Mouse (Mus musculus): ENCODE data around the gene Tmem208. TPM values are rescaled to one million over a fixed set of nuclear protein-coding genes. Genes with fewer than 3 reads are reported as not detected.

Gene Tmem208
- 3.2 TPM for polyA plus RNA-seq (2014; fragmentation: Illumina TruSeq; extraction: RNeasy Lipid Tissue Mini Kit (QIAGEN cat#74804))

DNA sequence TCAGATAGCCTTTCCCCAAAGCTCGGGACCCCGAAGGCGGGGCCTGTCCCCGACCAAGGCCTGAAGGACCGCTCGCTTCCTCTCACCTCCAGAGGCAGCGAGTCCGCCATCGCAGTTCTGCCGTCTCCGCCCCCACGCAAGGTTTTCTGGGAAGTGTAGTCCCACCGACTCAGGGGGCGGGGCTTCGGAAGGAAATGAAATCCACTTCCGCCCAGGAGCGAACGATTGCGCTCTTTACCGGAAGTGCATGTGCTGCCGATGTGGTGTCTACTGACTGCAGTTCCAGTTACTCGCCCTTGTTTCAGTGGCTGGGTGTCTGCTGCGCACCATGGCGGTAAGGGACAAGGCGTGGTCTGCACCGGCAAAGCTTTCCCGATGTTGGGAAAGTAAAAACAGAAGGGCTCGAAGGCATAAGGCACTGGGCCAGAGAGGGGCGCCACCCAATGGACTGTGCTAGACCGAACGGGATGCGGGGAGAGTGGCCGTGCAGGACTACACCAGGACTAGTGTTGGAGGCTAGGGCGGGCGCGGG, at the start of gene Tmem208, which contains the start of gene Lrrc29:
Gene Tmem208, plus strand, starts transcription at position 214 of the 532 bp plus-strand sequence.
Gene Lrrc29, minus strand, starts transcription at position 138 of the 532 bp plus-strand sequence.

DNA sequence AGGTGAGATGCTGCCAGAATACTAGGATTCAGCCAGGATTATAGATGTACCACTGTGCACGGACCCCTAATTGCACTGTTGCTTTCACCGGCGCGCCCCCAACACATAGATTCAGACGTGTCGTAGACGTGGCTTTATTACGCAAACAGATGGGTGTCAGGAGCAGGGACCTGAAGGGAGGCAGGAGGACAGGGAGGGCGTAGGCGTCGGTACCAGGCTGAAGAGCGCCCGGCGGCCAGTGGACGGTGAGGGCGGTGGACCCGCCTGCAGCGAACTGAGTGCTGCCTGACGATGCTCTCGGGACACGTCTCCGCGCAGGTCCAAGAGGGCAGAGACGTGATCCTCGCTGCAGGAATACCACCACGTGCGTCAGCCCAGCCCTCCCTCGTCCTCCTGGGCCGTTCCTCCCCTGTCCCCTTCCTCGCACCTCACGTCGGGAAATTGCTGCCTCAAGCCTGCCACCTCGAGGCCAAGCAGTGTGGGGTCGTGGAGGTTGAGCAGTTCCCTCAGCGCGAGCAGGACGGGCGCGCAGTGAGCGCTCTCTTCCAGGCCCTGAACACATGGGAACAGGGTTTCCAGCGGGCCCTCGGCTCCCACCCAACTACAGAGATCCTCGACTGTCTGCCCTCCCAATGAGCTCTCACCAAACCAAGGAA, 36.2 kb upstream of the Tmem208 start, which contains the start of gene 4931428F04Rik:
Gene 4931428F04Rik, minus strand, starts transcription at position 60 of the 656 bp plus-strand sequence.

DNA sequence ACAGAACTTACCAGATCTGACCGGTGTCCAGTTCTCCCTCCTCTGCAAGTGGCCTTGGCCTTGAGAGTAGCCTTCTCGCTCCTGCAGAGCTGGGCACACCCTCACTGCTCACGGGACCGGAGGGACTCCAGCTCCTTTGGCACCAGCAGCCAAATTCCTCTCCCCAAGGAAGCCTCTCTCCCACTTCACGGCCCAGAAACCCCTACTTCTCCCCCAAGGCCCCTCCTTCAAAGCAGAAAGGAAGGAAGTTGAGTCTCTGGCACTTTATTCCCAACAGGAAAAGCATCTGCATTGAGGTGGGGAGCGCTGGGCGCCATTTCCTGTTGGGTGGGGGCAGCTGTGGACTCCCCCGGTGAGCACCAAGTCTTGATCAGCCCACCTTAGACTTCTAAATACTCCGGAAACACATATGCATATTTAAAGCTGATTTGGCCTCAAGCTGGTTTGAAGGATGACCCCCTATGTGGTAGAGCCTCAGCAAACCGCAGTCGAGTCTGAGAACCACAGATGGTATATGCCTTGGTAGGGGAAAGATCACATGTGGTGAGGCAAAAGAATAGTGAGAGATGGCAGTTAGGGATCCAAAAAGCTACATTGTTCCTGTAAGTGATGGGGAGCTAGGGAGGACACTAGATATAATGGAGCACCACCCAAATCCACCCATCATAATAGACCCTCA, 30.1 kb upstream of the Tmem208 start, which contains the start of gene Exoc3l:
Gene Exoc3l, minus strand, starts transcription at position 207 of the 679 bp plus-strand sequence.

DNA sequence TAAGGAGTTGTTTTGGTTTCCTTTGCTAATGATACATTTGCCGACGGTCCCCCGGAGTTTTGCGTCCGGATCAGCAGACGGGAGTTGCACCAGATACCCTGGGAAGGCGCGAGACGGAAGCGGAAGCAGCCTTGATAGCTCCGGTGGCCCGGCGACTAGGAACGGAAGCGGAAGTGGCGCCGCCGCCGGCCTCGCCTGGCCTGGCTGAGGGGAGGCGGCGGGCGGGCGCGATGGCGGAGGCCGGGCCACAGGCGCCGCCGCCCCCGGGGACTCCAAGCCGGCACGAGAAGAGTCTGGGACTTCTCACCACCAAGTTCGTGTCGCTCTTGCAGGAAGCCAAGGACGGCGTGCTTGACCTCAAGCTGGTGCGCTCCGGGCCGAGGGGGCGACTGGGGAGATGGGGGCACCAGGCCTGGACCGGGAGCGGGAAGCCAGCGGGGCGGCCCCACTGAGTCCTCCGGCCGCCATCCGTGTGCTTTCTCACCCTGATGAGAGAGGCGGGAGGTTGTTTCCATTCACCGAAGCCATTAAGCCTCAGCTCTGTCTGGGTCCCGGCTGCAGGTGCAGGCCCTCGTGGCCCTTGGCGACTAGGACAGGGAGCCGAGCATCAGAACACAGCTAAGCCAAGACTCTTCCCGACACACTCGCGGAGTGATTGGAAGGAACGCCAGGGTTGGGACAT, 28.5 kb upstream of the Tmem208 start, which contains the start of gene E2f4:
Gene E2f4, plus strand, starts transcription at position 153 of the 682 bp plus-strand sequence.

DNA sequence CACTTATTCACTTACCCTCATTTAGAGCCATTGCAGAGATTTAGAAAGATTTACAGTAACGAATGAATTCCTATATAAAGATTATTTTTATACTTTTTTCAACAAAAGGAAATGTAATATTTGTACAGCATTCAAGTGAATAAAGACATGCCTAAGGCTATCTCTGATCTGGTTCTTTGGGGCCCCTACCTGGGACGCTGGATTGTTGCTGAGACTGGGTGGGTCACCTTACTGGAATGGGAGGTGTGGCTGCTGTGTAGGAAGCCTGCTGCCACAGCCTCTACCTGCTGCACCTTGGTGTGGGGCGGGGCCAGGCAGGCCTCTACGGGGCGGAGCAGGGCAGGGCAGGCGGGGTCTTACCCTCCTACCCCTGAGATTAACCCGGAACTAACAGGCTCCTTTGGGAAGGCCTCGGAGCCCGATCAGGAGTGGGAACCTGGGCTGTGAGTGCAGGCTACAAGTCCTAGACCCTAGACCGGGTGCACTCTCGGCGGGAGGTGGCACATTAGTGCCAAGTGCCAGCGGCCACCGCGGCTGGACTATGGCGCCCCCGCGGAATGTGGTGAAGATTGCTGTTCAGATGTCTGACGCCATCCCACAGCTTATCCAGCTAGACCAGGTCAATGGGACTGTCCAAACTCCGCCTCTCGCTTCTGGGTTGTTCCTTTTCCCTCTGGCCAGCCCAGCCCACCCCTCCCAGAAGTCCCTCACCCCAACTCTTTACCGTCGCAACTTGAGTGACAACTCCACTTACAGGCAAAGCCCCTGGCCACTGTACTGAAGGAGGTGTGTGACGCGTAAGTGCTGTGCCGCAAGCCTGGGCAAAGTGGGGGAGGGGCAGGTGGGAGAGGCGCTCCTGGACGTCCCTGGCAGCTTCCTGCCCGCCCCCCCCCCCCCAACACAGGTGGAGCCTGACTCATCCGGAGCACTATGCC, 20.7 kb upstream of the Tmem208 start, which contains the start of gene Elmo3:
Gene Elmo3, plus strand, starts transcription at position 391 of the 935 bp plus-strand sequence.

DNA sequence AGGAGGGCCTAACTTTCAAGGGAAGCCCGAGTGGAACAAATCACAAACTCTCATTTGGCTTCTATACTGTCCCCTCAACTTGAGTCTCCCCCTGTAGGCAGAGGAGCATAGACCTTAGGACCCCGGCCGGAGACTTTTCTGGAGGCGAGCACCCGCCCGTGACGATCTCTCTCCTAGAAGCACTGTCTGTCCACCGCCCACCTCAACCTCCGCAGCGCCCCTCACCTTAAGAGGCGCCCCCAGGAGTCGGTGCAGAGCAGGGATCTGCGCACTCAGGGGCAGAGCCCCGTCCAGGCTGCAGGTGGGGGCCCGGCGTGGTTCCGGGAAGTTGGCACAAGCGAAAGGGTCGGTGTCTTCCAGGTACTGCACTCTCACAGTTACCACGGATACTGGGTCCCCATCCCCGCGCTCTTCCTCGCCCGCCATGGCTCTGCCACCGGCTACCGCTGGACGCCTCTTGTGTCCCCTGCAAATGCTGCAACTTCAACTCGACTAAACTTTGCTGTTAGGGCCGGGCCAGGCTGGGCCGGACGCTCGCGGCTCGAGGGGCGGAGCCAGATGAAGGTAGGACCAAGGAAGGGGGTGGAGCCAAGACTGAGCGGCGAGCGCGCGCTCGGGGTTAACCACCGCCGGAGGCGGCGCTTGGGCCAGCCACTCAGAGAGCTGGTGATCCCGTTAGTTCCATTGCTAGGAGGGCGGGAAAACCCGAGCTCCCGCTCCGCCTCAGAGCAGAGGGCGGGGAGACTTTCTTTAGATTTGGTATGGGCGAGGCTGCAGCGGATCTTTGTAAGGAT, 21.5 kb downstream of the Tmem208 start, which contains the start of gene Fhod1:
Gene Fhod1, minus strand, starts transcription at position 526 of the 794 bp plus-strand sequence.

DNA sequence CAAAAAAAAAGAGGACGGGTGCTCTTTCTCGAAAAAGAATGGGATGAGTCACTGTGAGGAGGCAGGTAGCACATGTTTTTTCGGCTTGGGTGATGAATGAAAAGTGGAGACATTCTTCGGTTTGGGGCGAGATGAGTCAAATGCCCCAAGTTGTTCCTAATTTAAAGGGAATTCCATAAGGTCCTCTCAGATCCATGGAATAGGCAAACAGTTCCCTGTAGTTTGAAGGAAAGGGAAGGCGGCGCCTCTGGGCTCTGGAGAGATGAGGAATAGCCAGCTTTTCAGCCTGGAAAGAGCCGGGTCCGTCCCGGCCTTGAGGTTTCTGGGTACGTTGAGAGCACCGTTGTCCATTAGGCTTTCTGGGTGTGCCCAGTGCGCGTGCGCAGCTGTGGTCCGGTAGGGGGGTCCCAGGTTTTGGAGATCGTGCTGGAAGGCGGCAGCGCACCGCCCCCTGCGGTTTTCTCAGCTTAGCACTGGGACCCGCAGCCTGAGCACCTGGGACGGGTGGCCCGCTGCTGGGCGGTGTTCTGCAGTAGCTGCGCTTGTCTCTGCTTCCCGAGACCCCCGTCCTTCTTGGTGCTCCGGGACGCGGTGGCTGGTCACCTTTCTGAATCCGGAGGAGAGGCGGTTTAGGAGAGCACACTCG, 22.4 kb downstream of the Tmem208 start, which contains the start of gene Slc9a5:
Gene Slc9a5, plus strand, starts transcription at position 394 of the 646 bp plus-strand sequence.

DNA sequence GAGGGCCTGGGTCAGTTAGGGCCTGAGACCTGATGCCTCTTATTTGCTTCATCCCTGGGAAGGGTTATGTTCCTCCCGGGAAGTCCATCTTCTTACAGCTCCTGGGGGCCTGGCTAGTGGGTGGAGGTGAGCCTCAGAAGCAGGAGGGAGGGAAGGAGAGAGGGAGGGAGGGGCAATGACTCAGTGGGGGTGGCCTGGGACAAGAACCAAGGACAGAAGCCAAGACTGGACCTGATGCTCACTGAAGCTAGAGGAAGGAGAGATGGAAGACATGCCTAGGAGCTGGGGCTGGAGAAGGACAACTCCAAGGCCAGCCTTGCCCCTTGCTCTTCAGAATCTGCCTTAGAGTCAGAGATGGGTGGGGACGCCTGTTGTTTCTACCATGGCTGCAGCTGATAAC, 46.9 kb downstream of the Tmem208 start, which contains the start of gene Plekhg4:
Gene Plekhg4, plus strand, starts transcription at position 243 of the 400 bp plus-strand sequence.

Other genes starting within 250 kb of the Tmem208 start
- not detected for gene Ces3b, start 242.6 kb upstream of the Tmem208 start, polyA plus RNA-seq (2014; fragmentation: Illumina TruSeq; extraction: RNeasy Lipid Tissue Mini Kit (QIAGEN cat#74804))
- gene Ces4a, start 194.6 kb upstream of the Tmem208 start, polyA plus RNA-seq (2014; fragmentation: Illumina TruSeq; extraction: RNeasy Lipid Tissue Mini Kit (QIAGEN cat#74804)) = not detected
- gene Cbfb, start 155.7 kb upstream of the Tmem208 start, polyA plus RNA-seq (2014; fragmentation: Illumina TruSeq; extraction: RNeasy Lipid Tissue Mini Kit (QIAGEN cat#74804)) = 456 TPM
- gene D230025D16Rik, start 101.2 kb upstream of the Tmem208 start, polyA plus RNA-seq (2014; fragmentation: Illumina TruSeq; extraction: RNeasy Lipid Tissue Mini Kit (QIAGEN cat#74804)) = 67.4 TPM
- 5.4 TPM for gene B3gnt9, start 71.2 kb upstream of the Tmem208 start, polyA plus RNA-seq (2014; fragmentation: Illumina TruSeq; extraction: RNeasy Lipid Tissue Mini Kit (QIAGEN cat#74804))
- gene Tradd, start 61.7 kb upstream of the Tmem208 start, polyA plus RNA-seq (2014; fragmentation: Illumina TruSeq; extraction: RNeasy Lipid Tissue Mini Kit (QIAGEN cat#74804)) = 0.60 TPM
- not detected for gene Fbxl8, start 61.7 kb upstream of the Tmem208 start, polyA plus RNA-seq (2014; fragmentation: Illumina TruSeq; extraction: RNeasy Lipid Tissue Mini Kit (QIAGEN cat#74804))
- gene Hsf4, start 56.6 kb upstream of the Tmem208 start, polyA plus RNA-seq (2014; fragmentation: Illumina TruSeq; extraction: RNeasy Lipid Tissue Mini Kit (QIAGEN cat#74804)) = not detected
- not detected for gene Nol3, start 50.2 kb upstream of the Tmem208 start, polyA plus RNA-seq (2014; fragmentation: Illumina TruSeq; extraction: RNeasy Lipid Tissue Mini Kit (QIAGEN cat#74804))
- 1.3 TPM for gene 4931428F04Rik, start 36.5 kb upstream of the Tmem208 start, polyA plus RNA-seq (2014; fragmentation: Illumina TruSeq; extraction: RNeasy Lipid Tissue Mini Kit (QIAGEN cat#74804))
- 0.40 TPM for gene Exoc3l, start 30.3 kb upstream of the Tmem208 start, polyA plus RNA-seq (2014; fragmentation: Illumina TruSeq; extraction: RNeasy Lipid Tissue Mini Kit (QIAGEN cat#74804))
- 3.7 TPM for gene E2f4, start 28.7 kb upstream of the Tmem208 start, polyA plus RNA-seq (2014; fragmentation: Illumina TruSeq; extraction: RNeasy Lipid Tissue Mini Kit (QIAGEN cat#74804))
- 0.63 TPM for gene Elmo3, start 20.8 kb upstream of the Tmem208 start, polyA plus RNA-seq (2014; fragmentation: Illumina TruSeq; extraction: RNeasy Lipid Tissue Mini Kit (QIAGEN cat#74804))
- not detected for gene Lrrc29, start 76 bp upstream of the Tmem208 start, polyA plus RNA-seq (2014; fragmentation: Illumina TruSeq; extraction: RNeasy Lipid Tissue Mini Kit (QIAGEN cat#74804))
- gene Fhod1, start 21.6 kb downstream of the Tmem208 start, polyA plus RNA-seq (2014; fragmentation: Illumina TruSeq; extraction: RNeasy Lipid Tissue Mini Kit (QIAGEN cat#74804)) = 0.26 TPM
- gene Slc9a5, start 22.5 kb downstream of the Tmem208 start, polyA plus RNA-seq (2014; fragmentation: Illumina TruSeq; extraction: RNeasy Lipid Tissue Mini Kit (QIAGEN cat#74804)) = not detected
- gene Plekhg4, start 46.9 kb downstream of the Tmem208 start, polyA plus RNA-seq (2014; fragmentation: Illumina TruSeq; extraction: RNeasy Lipid Tissue Mini Kit (QIAGEN cat#74804)) = 0.37 TPM
- gene Kctd19, start 87.1 kb downstream of the Tmem208 start, polyA plus RNA-seq (2014; fragmentation: Illumina TruSeq; extraction: RNeasy Lipid Tissue Mini Kit (QIAGEN cat#74804)) = not detected
- gene Lrrc36, start 87.2 kb downstream of the Tmem208 start, polyA plus RNA-seq (2014; fragmentation: Illumina TruSeq; extraction: RNeasy Lipid Tissue Mini Kit (QIAGEN cat#74804)) = 0.46 TPM
- gene Tppp3, start 145.2 kb downstream of the Tmem208 start, polyA plus RNA-seq (2014; fragmentation: Illumina TruSeq; extraction: RNeasy Lipid Tissue Mini Kit (QIAGEN cat#74804)) = not detected
- gene Zdhhc1, start 170.5 kb downstream of the Tmem208 start, polyA plus RNA-seq (2014; fragmentation: Illumina TruSeq; extraction: RNeasy Lipid Tissue Mini Kit (QIAGEN cat#74804)) = 2.0 TPM
- 7.0 TPM for gene Hsd11b2, start 192.4 kb downstream of the Tmem208 start, polyA plus RNA-seq (2014; fragmentation: Illumina TruSeq; extraction: RNeasy Lipid Tissue Mini Kit (QIAGEN cat#74804))
- gene Atp6v0d1, start 239.7 kb downstream of the Tmem208 start, polyA plus RNA-seq (2014; fragmentation: Illumina TruSeq; extraction: RNeasy Lipid Tissue Mini Kit (QIAGEN cat#74804)) = 13.5 TPM